Mouse (Mus musculus) adrenal gland, postnatal 36 days (tissue): Measurements from ENCODE around the gene Zdhhc11. TPM values are rescaled to one million over a fixed set of nuclear protein-coding genes. Genes with fewer than 3 reads are reported as not detected.

Experiments used
- DNase-seq, 2 experiments: peaks; one replicate each; pipeline ENCODE4 v3.0.0; 2021; ENCODE audit warnings: mixed read lengths in 1 of 2
- long read RNA-seq, 2 experiments: library from polyadenylated mRNA; stranded (forward); transcript quantifications; one replicate each; pipeline ENCODE4 v2.0.0; 2021; ENCODE audit warnings: borderline sequencing depth in 2 of 2
- total RNA-seq, 2 experiments: library from RNA; stranded (reverse); gene quantifications; 2 replicates each; pipeline ENCODE4 v1.2.3; 2021

The Zdhhc11 gene
- total RNA-seq = not detected
- long read RNA-seq, experiment 1 = 0 reads
- long read RNA-seq, experiment 2 = 0 reads

- no peak for DNase-seq
Measured at GRCm38 (mm10) chr13:73963551-73963950, at the start of gene Zdhhc11. Gene Zdhhc11 (plus strand): TSS chr13:73963851.

GRCm38 (mm10) chr13:73932201-73932600 is 31.4 kb upstream of the Zdhhc11 start:
- DNase-seq = no peak

- no peak for DNase-seq
Measured at GRCm38 (mm10) chr13:73936938-73937320, 26.7 kb upstream of the Zdhhc11 start.

GRCm38 (mm10) chr13:73937321-73938176 is 26.1 kb upstream of the Zdhhc11 start, which contains the start of the genes Trip13 and Brd9:
Gene Trip13 (minus strand): TSS chr13:73937784.
Gene Brd9 (plus strand): TSS chr13:73937811.
- peak; percentile 96 to 97 for DNase-seq

GRCm38 (mm10) chr13:73938177-73938560 is 25.5 kb upstream of the Zdhhc11 start:
- no peak for DNase-seq

GRCm38 (mm10) chr13:73939101-73939500 is 24.6 kb upstream of the Zdhhc11 start:
- no peak for DNase-seq

GRCm38 (mm10) chr13:73944606-73945005 is 19.0 kb upstream of the Zdhhc11 start:
- no peak for DNase-seq

GRCm38 (mm10) chr13:73953551-73954130 is 10.0 kb upstream of the Zdhhc11 start:
- DNase-seq = no peak

- DNase-seq = no peak
Measured at GRCm38 (mm10) chr13:73954666-73955065, 9.0 kb upstream of the Zdhhc11 start.

- DNase-seq = no peak
Measured at GRCm38 (mm10) chr13:73955531-73955930, 8.1 kb upstream of the Zdhhc11 start.

GRCm38 (mm10) chr13:73960117-73960652 is 3.5 kb upstream of the Zdhhc11 start:
- no peak for DNase-seq

- peak in 1 of 2 experiments; percentile 5 for DNase-seq
Measured at GRCm38 (mm10) chr13:73961177-73961576, 2.5 kb upstream of the Zdhhc11 start.

GRCm38 (mm10) chr13:73970545-73971448 is 7.1 kb downstream of the Zdhhc11 start:
- peak; percentile 46 to 70 for DNase-seq

GRCm38 (mm10) chr13:73974523-73974922 is 10.9 kb downstream of the Zdhhc11 start:
- DNase-seq = no peak

GRCm38 (mm10) chr13:73976935-73977334 is 13.3 kb downstream of the Zdhhc11 start:
- DNase-seq = no peak

- DNase-seq = no peak
Measured at GRCm38 (mm10) chr13:73990325-73990724, 26.7 kb downstream of the Zdhhc11 start.

- DNase-seq = no peak
Measured at GRCm38 (mm10) chr13:73990761-73991160, 27.1 kb downstream of the Zdhhc11 start.

- DNase-seq = no peak
Measured at GRCm38 (mm10) chr13:73991267-73991666, 27.6 kb downstream of the Zdhhc11 start.

- no peak for DNase-seq
Measured at GRCm38 (mm10) chr13:73996456-73996855, 32.8 kb downstream of the Zdhhc11 start.

- no peak for DNase-seq
Measured at GRCm38 (mm10) chr13:74000519-74000918, 36.9 kb downstream of the Zdhhc11 start.

GRCm38 (mm10) chr13:74000961-74001360 is 37.3 kb downstream of the Zdhhc11 start:
- no peak for DNase-seq

- no peak for DNase-seq
Measured at GRCm38 (mm10) chr13:74001492-74001891, 37.8 kb downstream of the Zdhhc11 start.
